Mouse (Mus musculus) limb, embryonic 12.5 days (tissue): Measurements from ENCODE around the gene Sar1a. TPM values are rescaled to one million over a fixed set of nuclear protein-coding genes. Genes with fewer than 3 reads are reported as not detected.
A peak's percentile ranks its signal among the peaks of the same experiment; 100 is the strongest.

Source experiments
- ATAC-seq: fragments of 200-750 bp; cut with Nextera tagmentation; 2 replicates; pipeline ENCODE4 v1.8.0; 2017; ENCODE audit warnings: low read depth, moderate TSS enrichment; ENCODE audit not compliant: insufficient number of reproducible peaks, insufficient read depth, low FRiP score, low TSS enrichment
- H3K27ac ChIP-seq: fragments of 300-500 bp; sonication (generic); 2 replicates; pipeline ENCODE4 v1.5.1; 2016; ENCODE audit warnings: mild to moderate bottlenecking, moderate library complexity
- H3K27me3 ChIP-seq: fragments of 300-500 bp; sonication (generic); 2 replicates; pipeline ENCODE4 v1.6.1; 2016; ENCODE audit warnings: mild to moderate bottlenecking, moderate library complexity
- H3K36me3 ChIP-seq: fragments of 300-500 bp; sonication (generic); 2 replicates; pipeline ENCODE4 v1.6.1; 2016; ENCODE audit warnings: mild to moderate bottlenecking, moderate library complexity
- H3K4me1 ChIP-seq: fragments of 300-500 bp; sonication (generic); replicated peaks from 2 replicates; pipeline ENCODE4 v1.6.1; 2016
- H3K4me2 ChIP-seq: fragments of 300-500 bp; sonication (generic); 2 replicates; pipeline ENCODE4 v1.6.1; 2016; ENCODE audit warnings: mild to moderate bottlenecking, moderate library complexity
- H3K4me3 ChIP-seq: fragments of 300-500 bp; sonication (generic); replicated peaks from 2 replicates; pipeline ENCODE4 v1.5.1; 2016; ENCODE audit warnings: mild to moderate bottlenecking
- H3K9ac ChIP-seq: fragments of 300-500 bp; sonication (generic); replicated peaks from 2 replicates; pipeline ENCODE4 v1.6.1; 2016; ENCODE audit warnings: mild to moderate bottlenecking, moderate library complexity
- H3K9me3 ChIP-seq: fragments of 300-500 bp; sonication (generic); 2 replicates; pipeline ENCODE4 v1.6.1; 2016; ENCODE audit warnings: mild to moderate bottlenecking, moderate library complexity
- WGBS: fragments of 180-500 bp; shearing (Covaris S2); methylation state at CpG from one replicate; pipeline ENCODE4 v1.1.7; 2016; 5-methylcytosine and 5-hydroxymethylcytosine counted together
- polyA plus RNA-seq: library from polyadenylated mRNA; unstranded; fragments of >200 nt; fragmentation: Nextera tagmentation; extraction: Ambion mirVana; gene quantifications from 2 replicates; pipeline ENCODE4 v1.2.1, GENCODE M21; 2016

The Sar1a gene
- polyA plus RNA-seq, 1 experiment from 2014 or later: 239 TPM

GRCm38 (mm10) chr10:61656928-61657882 lies 22.9 kb upstream of the Sar1a start:
- no peak for ATAC-seq
- H3K4me3 ChIP-seq: no peak overlapping the region
- H3K4me1 ChIP-seq: no peaks in the 10 kb centered on the region
- no peak overlapping the region for H3K27ac ChIP-seq
- no peaks in the 10 kb centered on the region for H3K27me3 ChIP-seq
- H3K4me2 ChIP-seq: no peak overlapping the region
- H3K9me3 ChIP-seq: no peaks in the 10 kb centered on the region
- WGBS: 87% methylated on average over 18 of the region's 18 CpGs
- peaks cover 63% of the 10 kb centered on the region for H3K36me3 ChIP-seq
- H3K9ac ChIP-seq: no peak overlapping the region

- Histone ChIP-seq H3K9me3 (no peaks in the 10 kb centered on the region), H3K9ac (no peak overlapping the region), H3K27me3 (no peaks in the 10 kb centered on the region), H3K27ac (no peak overlapping the region), H3K4me1 (no peaks in the 10 kb centered on the region), H3K4me2 (no peak overlapping the region), H3K36me3 (peaks cover 63% of the 10 kb centered on the region), H3K4me3 (no peak overlapping the region)
- WGBS: 27% methylated on average over 4 of the region's 4 CpGs
- no peak for ATAC-seq
These were observed 22.1 kb upstream of the Sar1a start for GRCm38 (mm10) chr10:61657985-61658384.

- ATAC-seq: no peak
- Histone ChIP-seq H3K36me3 (peaks cover 72% of the 10 kb centered on the region), H3K4me3 (no peak overlapping the region), H3K4me2 (no peak overlapping the region), H3K27ac (no peak overlapping the region), H3K4me1 (no peaks in the 10 kb centered on the region), H3K9me3 (no peaks in the 10 kb centered on the region), H3K9ac (no peak overlapping the region), H3K27me3 (no peaks in the 10 kb centered on the region)
- 85% methylated on average over 8 of the region's 8 CpGs for WGBS
These were observed 18.2 kb upstream of the Sar1a start for GRCm38 (mm10) chr10:61661887-61662286.

GRCm38 (mm10) chr10:61662391-61662988 lies 17.6 kb upstream of the Sar1a start:
- no peaks in the 10 kb centered on the region for H3K27me3 ChIP-seq
- no peak overlapping the region for H3K27ac ChIP-seq
- H3K4me3 ChIP-seq: no peak overlapping the region
- H3K4me2 ChIP-seq: no peak overlapping the region
- no peaks in the 10 kb centered on the region for H3K4me1 ChIP-seq
- ATAC-seq: no peak
- no peaks in the 10 kb centered on the region for H3K9me3 ChIP-seq
- peaks cover 78% of the 10 kb centered on the region for H3K36me3 ChIP-seq
- 74% methylated on average over 10 of the region's 10 CpGs for WGBS
- no peak overlapping the region for H3K9ac ChIP-seq

- ATAC-seq: no peak
- Histone ChIP-seq H3K27ac (no peak overlapping the region), H3K27me3 (no peaks in the 10 kb centered on the region), H3K4me1 (no peaks in the 10 kb centered on the region), H3K4me3 (no peak overlapping the region), H3K36me3 (peaks cover 94% of the 10 kb centered on the region), H3K4me2 (no peak overlapping the region), H3K9me3 (no peaks in the 10 kb centered on the region), H3K9ac (no peak overlapping the region)
- 95% methylated on average over 10 of the region's 10 CpGs for WGBS
These were observed 15.0 kb upstream of the Sar1a start for GRCm38 (mm10) chr10:61665111-61665510.

- Histone ChIP-seq H3K4me3 (no peak overlapping the region), H3K9ac (no peak overlapping the region), H3K27me3 (no peaks in the 10 kb centered on the region), H3K36me3 (peaks cover 95% of the 10 kb centered on the region), H3K27ac (no peak overlapping the region), H3K4me2 (no peak overlapping the region), H3K4me1 (no peaks in the 10 kb centered on the region), H3K9me3 (no peaks in the 10 kb centered on the region)
- ATAC-seq: no peak
- WGBS: 95% methylated on average over 3 of the region's 3 CpGs
These were observed 14.4 kb upstream of the Sar1a start for GRCm38 (mm10) chr10:61665651-61666050.

GRCm38 (mm10) chr10:61669289-61669688 lies 10.8 kb upstream of the Sar1a start:
- H3K27ac ChIP-seq: no peak overlapping the region
- H3K9me3 ChIP-seq: no peaks in the 10 kb centered on the region
- no peaks in the 10 kb centered on the region for H3K4me1 ChIP-seq
- H3K9ac ChIP-seq: no peak overlapping the region
- H3K4me2 ChIP-seq: no peak overlapping the region
- peaks cover 95% of the 10 kb centered on the region for H3K36me3 ChIP-seq
- WGBS: 93% methylated on average over 7 of the region's 7 CpGs
- H3K4me3 ChIP-seq: no peak overlapping the region
- ATAC-seq: no peak
- H3K27me3 ChIP-seq: no peaks in the 10 kb centered on the region

- Histone ChIP-seq H3K4me3 (no peak overlapping the region), H3K27me3 (no peaks in the 10 kb centered on the region), H3K36me3 (peaks cover 95% of the 10 kb centered on the region), H3K4me2 (no peak overlapping the region), H3K27ac (no peak overlapping the region), H3K4me1 (no peaks in the 10 kb centered on the region), H3K9me3 (no peaks in the 10 kb centered on the region), H3K9ac (no peak overlapping the region)
- no peak for ATAC-seq
These were observed 10.2 kb upstream of the Sar1a start for GRCm38 (mm10) chr10:61669896-61670295.

GRCm38 (mm10) chr10:61670758-61671157 lies 9.3 kb upstream of the Sar1a start:
- Histone ChIP-seq H3K27me3 (no peaks in the 10 kb centered on the region), H3K27ac (no peak overlapping the region), H3K4me1 (no peaks in the 10 kb centered on the region), H3K4me3 (no peak overlapping the region), H3K9me3 (no peaks in the 10 kb centered on the region), H3K4me2 (no peak overlapping the region), H3K36me3 (peaks cover 93% of the 10 kb centered on the region), H3K9ac (no peak overlapping the region)
- ATAC-seq: no peak
- 96% methylated on average over 3 of the region's 3 CpGs for WGBS

- peaks cover 45% of the 10 kb centered on the region for H3K36me3 ChIP-seq
- H3K9ac ChIP-seq: no peak overlapping the region
- ATAC-seq: no peak
These were observed 4.2 kb upstream of the Sar1a start for GRCm38 (mm10) chr10:61675935-61676334.

GRCm38 (mm10) chr10:61679545-61679944 lies 554 bp upstream of the Sar1a start:
- Histone ChIP-seq H3K4me1 (peaks cover 11% of the 10 kb centered on the region), H3K9ac (peak overlapping the region; percentile 96), H3K27me3 (no peaks in the 10 kb centered on the region), H3K4me2 (peak overlapping the region; percentile 69), H3K9me3 (no peaks in the 10 kb centered on the region), H3K4me3 (peak overlapping the region; percentile 96), H3K36me3 (peaks cover 19% of the 10 kb centered on the region), H3K27ac (peak overlapping the region; percentile 84)
- 43% methylated on average over 9 of the region's 9 CpGs for WGBS
- 0 out of 2 replicates have a peak, but pooled peaks have one; percentile 2 for ATAC-seq

More at GRCm38 (mm10) chr10:61675935-61676334, 4.2 kb upstream of the Sar1a start:
- WGBS: 75% methylated on average over 3 of the region's 3 CpGs
- Histone ChIP-seq H3K9me3 (no peaks in the 10 kb centered on the region), H3K4me1 (no peaks in the 10 kb centered on the region; the same call in 1 of the 2 replicates), H3K4me3 (no peak overlapping the region), H3K4me2 (no peak overlapping the region), H3K27ac (no peak overlapping the region), H3K27me3 (no peaks in the 10 kb centered on the region)
